Mouse (Mus musculus): ENCODE measurements at regions not wholly inside any gene's neighbourhood (a gene's known extent, or its start where the extent isn't known, plus 50 kb on each side); places are given as distances from the start of the nearest gene placed in this dataset.

DNA sequence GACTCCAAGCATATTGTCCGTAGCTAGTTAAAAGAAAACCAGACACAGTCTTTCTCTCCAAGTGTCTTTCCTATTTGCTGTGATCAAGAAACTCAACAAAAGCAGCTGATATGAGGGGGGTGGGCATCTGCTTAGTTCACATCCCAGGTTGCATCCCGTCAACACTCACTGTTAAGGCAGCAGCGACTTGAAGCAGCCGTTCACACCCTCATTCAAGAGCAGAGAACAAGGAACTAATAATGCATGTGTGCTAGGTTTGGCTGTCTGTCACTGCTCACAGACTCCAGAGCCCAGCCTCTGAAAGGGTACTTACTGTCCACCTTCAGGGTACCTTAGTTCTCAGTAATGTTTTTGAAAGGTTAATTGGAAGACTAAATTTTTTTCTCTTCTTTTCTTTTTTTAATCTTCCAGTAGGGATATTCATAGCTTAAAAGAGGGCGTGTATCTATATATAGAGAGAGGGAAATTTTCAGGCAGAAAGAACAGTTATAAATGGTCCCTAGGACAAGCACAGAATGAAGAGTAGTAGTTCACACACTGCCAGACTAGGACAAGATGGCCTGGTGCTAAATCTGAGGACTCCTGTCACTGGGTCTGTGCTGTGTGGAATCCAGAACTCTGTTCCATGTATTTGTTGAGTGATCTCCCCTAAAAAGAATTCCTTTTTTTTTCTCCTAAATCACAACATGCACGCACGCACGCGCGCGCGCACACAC lies 199.1 kb upstream of the BB014433 start:
- TF ChIP-seq CTCF (IDR thresholded peaks at IDR 0.05; ENCODE audit: extremely low read depth, insufficient read depth, insufficient read length, insufficient replicate concordance) = no peak
- TF ChIP-seq POLR2A (IDR thresholded peaks at IDR 0.05; ENCODE audit: low read depth, low read length) = no peak

Measured in spleen, adult 2 months (tissue).